Mouse (Mus musculus): ENCODE measurements at regions not wholly inside any gene's neighbourhood (a gene's known extent, or its start where the extent isn't known, plus 50 kb on each side); places are given as distances from the start of the nearest gene placed in this dataset.

- no peaks in the 10 kb centered on the region for H3K4me1 ChIP-seq (replicated peaks; ENCODE audit: control insufficient read depth, insufficient read depth, low read length)
- H3K4me3 ChIP-seq (ENCODE audit: control insufficient read depth, insufficient read depth, low read length), result no peak overlapping the region
- no peak for DNase-seq
- H3K36me3 ChIP-seq (ENCODE audit: control insufficient read depth, insufficient read depth, low read length), result no peaks in the 10 kb centered on the region
- H3K27ac ChIP-seq (ENCODE audit: control insufficient read depth, insufficient read depth, low read length), result no peak overlapping the region
- 96% methylated on average over 2 of the region's 2 CpGs for WGBS
- no peaks in the 10 kb centered on the region for H3K27me3 ChIP-seq (ENCODE audit: control insufficient read depth, insufficient read depth, low read length)
- TF ChIP-seq CTCF (IDR thresholded peaks at IDR 0.05; ENCODE audit: borderline replicate concordance, control insufficient read depth, extremely low read depth, insufficient read depth, low read length, poor library complexity), result no peak
- no peak for TF ChIP-seq POLR2A (IDR thresholded peaks at IDR 0.05; ENCODE audit: control insufficient read depth, extremely low read depth, insufficient read depth, low read length, poor library complexity)
Observed at GRCm38 (mm10) chr12:98009175-98009574, 250.1 kb downstream of the Galc start.

- no peak overlapping the region for H3K4me3 ChIP-seq (ENCODE audit: control insufficient read depth, insufficient read depth, low read length)
- H3K27ac ChIP-seq (ENCODE audit: control insufficient read depth, insufficient read depth, low read length), result no peak overlapping the region
- H3K4me1 ChIP-seq (replicated peaks; ENCODE audit: control insufficient read depth, insufficient read depth, low read length), result no peaks in the 10 kb centered on the region
- H3K27me3 ChIP-seq (ENCODE audit: control insufficient read depth, insufficient read depth, low read length), result no peaks in the 10 kb centered on the region
- no peak for DNase-seq
- no peaks in the 10 kb centered on the region for H3K36me3 ChIP-seq (ENCODE audit: control insufficient read depth, insufficient read depth, low read length)
- WGBS, result 58% methylated on average over 5 of the region's 5 CpGs
- TF ChIP-seq POLR2A (IDR thresholded peaks at IDR 0.05; ENCODE audit: control insufficient read depth, extremely low read depth, insufficient read depth, low read length, poor library complexity) (no peak), CTCF (IDR thresholded peaks at IDR 0.05; ENCODE audit: borderline replicate concordance, control insufficient read depth, extremely low read depth, insufficient read depth, low read length, poor library complexity) (no peak)
Observed at GRCm38 (mm10) chr12:98005671-98006469, 253.4 kb downstream of the Galc start.

GRCm38 (mm10) chr12:98002217-98002616 is 257.0 kb downstream of the Galc start:
- 94% methylated on average over 5 of the region's 5 CpGs for WGBS
- Histone ChIP-seq H3K4me3 (ENCODE audit: control insufficient read depth, insufficient read depth, low read length) (no peak overlapping the region), H3K4me1 (replicated peaks; ENCODE audit: control insufficient read depth, insufficient read depth, low read length) (no peaks in the 10 kb centered on the region), H3K27ac (ENCODE audit: control insufficient read depth, insufficient read depth, low read length) (no peak overlapping the region), H3K27me3 (ENCODE audit: control insufficient read depth, insufficient read depth, low read length) (no peaks in the 10 kb centered on the region), H3K36me3 (ENCODE audit: control insufficient read depth, insufficient read depth, low read length) (no peaks in the 10 kb centered on the region)
- DNase-seq, result no peak
- TF ChIP-seq CTCF (IDR thresholded peaks at IDR 0.05; ENCODE audit: borderline replicate concordance, control insufficient read depth, extremely low read depth, insufficient read depth, low read length, poor library complexity) (no peak), POLR2A (IDR thresholded peaks at IDR 0.05; ENCODE audit: control insufficient read depth, extremely low read depth, insufficient read depth, low read length, poor library complexity) (no peak)

GRCm38 (mm10) chr12:97994884-97995283 is 264.4 kb downstream of the Galc start:
- DNase-seq, result no peak
- no peaks in the 10 kb centered on the region for H3K4me1 ChIP-seq (replicated peaks; ENCODE audit: control insufficient read depth, insufficient read depth, low read length)
- no peak overlapping the region for H3K4me3 ChIP-seq (ENCODE audit: control insufficient read depth, insufficient read depth, low read length)
- H3K27me3 ChIP-seq (ENCODE audit: control insufficient read depth, insufficient read depth, low read length), result no peaks in the 10 kb centered on the region
- WGBS, result 67% methylated on average over 1 of the region's 1 CpGs
- no peak for TF ChIP-seq CTCF (IDR thresholded peaks at IDR 0.05; ENCODE audit: borderline replicate concordance, control insufficient read depth, extremely low read depth, insufficient read depth, low read length, poor library complexity)
- TF ChIP-seq POLR2A (IDR thresholded peaks at IDR 0.05; ENCODE audit: control insufficient read depth, extremely low read depth, insufficient read depth, low read length, poor library complexity), result no peak
- no peaks in the 10 kb centered on the region for H3K36me3 ChIP-seq (ENCODE audit: control insufficient read depth, insufficient read depth, low read length)
- no peak overlapping the region for H3K27ac ChIP-seq (ENCODE audit: control insufficient read depth, insufficient read depth, low read length)

- Histone ChIP-seq H3K36me3 (ENCODE audit: control insufficient read depth, insufficient read depth, low read length) (no peaks in the 10 kb centered on the region), H3K4me1 (replicated peaks; ENCODE audit: control insufficient read depth, insufficient read depth, low read length) (no peaks in the 10 kb centered on the region), H3K27ac (ENCODE audit: control insufficient read depth, insufficient read depth, low read length) (no peak overlapping the region), H3K4me3 (ENCODE audit: control insufficient read depth, insufficient read depth, low read length) (no peak overlapping the region), H3K27me3 (ENCODE audit: control insufficient read depth, insufficient read depth, low read length) (no peaks in the 10 kb centered on the region)
- 75% methylated on average over 3 of the region's 3 CpGs for WGBS
- DNase-seq, result no peak
- TF ChIP-seq CTCF (IDR thresholded peaks at IDR 0.05; ENCODE audit: borderline replicate concordance, control insufficient read depth, extremely low read depth, insufficient read depth, low read length, poor library complexity), result no peak
- no peak for TF ChIP-seq POLR2A (IDR thresholded peaks at IDR 0.05; ENCODE audit: control insufficient read depth, extremely low read depth, insufficient read depth, low read length, poor library complexity)
Observed at GRCm38 (mm10) chr12:97993937-97994336, 265.3 kb downstream of the Galc start.

- H3K36me3 ChIP-seq (ENCODE audit: control insufficient read depth, insufficient read depth, low read length), result no peaks in the 10 kb centered on the region
- no peak overlapping the region for H3K27ac ChIP-seq (ENCODE audit: control insufficient read depth, insufficient read depth, low read length)
- no peaks in the 10 kb centered on the region for H3K27me3 ChIP-seq (ENCODE audit: control insufficient read depth, insufficient read depth, low read length)
- H3K4me1 ChIP-seq (replicated peaks; ENCODE audit: control insufficient read depth, insufficient read depth, low read length), result no peaks in the 10 kb centered on the region
- TF ChIP-seq POLR2A (IDR thresholded peaks at IDR 0.05; ENCODE audit: control insufficient read depth, extremely low read depth, insufficient read depth, low read length, poor library complexity) (no peak), CTCF (IDR thresholded peaks at IDR 0.05; ENCODE audit: borderline replicate concordance, control insufficient read depth, extremely low read depth, insufficient read depth, low read length, poor library complexity) (no peak)
- WGBS, result 97% methylated on average over 1 of the region's 1 CpGs
- no peak for DNase-seq
- no peak overlapping the region for H3K4me3 ChIP-seq (ENCODE audit: control insufficient read depth, insufficient read depth, low read length)
Observed at GRCm38 (mm10) chr12:97983390-97983789, 275.9 kb downstream of the Galc start.

All from thymus, adult 2 months (tissue).